Mouse (Mus musculus) liver, embryonic 12.5 days (tissue): ENCODE data around the gene Nup37. TPM values are rescaled to one million over a fixed set of nuclear protein-coding genes. Genes with fewer than 3 reads are reported as not detected.

Experiments
- ATAC-seq: fragments of 200-750 bp; cut with Nextera tagmentation; 2 replicates; pipeline ENCODE4 v1.8.0; 2017; ENCODE audit warnings: moderate number of reproducible peaks, mild to moderate bottlenecking, moderate library complexity
- H3K27ac ChIP-seq: fragments of 300-500 bp; sonication (generic); 2 replicates; pipeline ENCODE4 v1.5.1; 2016; ENCODE audit warnings: mild to moderate bottlenecking
- H3K27me3 ChIP-seq: fragments of 300-500 bp; sonication (generic); replicated peaks from 2 replicates; pipeline ENCODE4 v1.6.1; 2016; ENCODE audit warnings: mild to moderate bottlenecking, moderate library complexity
- H3K36me3 ChIP-seq: fragments of 300-500 bp; sonication (generic); 2 replicates; pipeline ENCODE4 v1.6.1; 2016; ENCODE audit warnings: mild to moderate bottlenecking, moderate library complexity
- H3K4me1 ChIP-seq: fragments of 300-500 bp; sonication (generic); 2 replicates; pipeline ENCODE4 v1.6.1; 2016
- H3K4me2 ChIP-seq: fragments of 300-500 bp; sonication (generic); 2 replicates; pipeline ENCODE4 v1.6.1; 2016; ENCODE audit warnings: mild to moderate bottlenecking, moderate library complexity
- H3K4me3 ChIP-seq: fragments of 300-500 bp; sonication (generic); 2 replicates; pipeline ENCODE4 v1.5.1; 2016; ENCODE audit warnings: mild to moderate bottlenecking, moderate library complexity
- H3K9ac ChIP-seq: fragments of 300-500 bp; sonication (generic); 2 replicates; pipeline ENCODE4 v1.6.1; 2016; ENCODE audit warnings: mild to moderate bottlenecking, moderate library complexity
- H3K9me3 ChIP-seq: fragments of 300-500 bp; sonication (generic); replicated peaks from 2 replicates; pipeline ENCODE4 v1.6.1; 2016; ENCODE audit warnings: mild to moderate bottlenecking, moderate library complexity
- WGBS: fragments of 180-500 bp; shearing (Covaris S2); methylation state at CpG from one replicate; pipeline ENCODE4 v1.1.7; 2016; ENCODE audit not compliant: insufficient replicate concordance; 5-methylcytosine and 5-hydroxymethylcytosine counted together
- polyA plus RNA-seq: library from polyadenylated mRNA; unstranded; fragments of >200 nt; fragmentation: Nextera tagmentation; extraction: Ambion mirVana; gene quantifications from 2 replicates; pipeline ENCODE4 v1.2.1, GENCODE M21; 2016

Nup37 gene
- polyA plus RNA-seq, 1 experiment from 2014 or later = 67.5 TPM

- ATAC-seq = peak; percentile 36; the same call in 1 of the 2 replicates
- H3K36me3 ChIP-seq = peaks cover 11% of the 10 kb centered on the region
- peaks cover 11% of the 10 kb centered on the region for H3K4me1 ChIP-seq
- peak overlapping the region; percentile 83 for H3K4me2 ChIP-seq
- peak overlapping the region; percentile 76 for H3K4me3 ChIP-seq
- 17% methylated on average over 4 of the region's 4 CpGs for WGBS
- no peaks in the 10 kb centered on the region for H3K9me3 ChIP-seq
- no peaks in the 10 kb centered on the region for H3K27me3 ChIP-seq
- peak overlapping the region; percentile 78; the same call in 1 of the 2 replicates for H3K9ac ChIP-seq
- no peak overlapping the region for H3K27ac ChIP-seq
These were observed 53.7 kb downstream of the Nup37 start for GRCm38 (mm10) chr10:88200541-88200940.

- H3K4me1 ChIP-seq = peaks cover 11% of the 10 kb centered on the region
- WGBS = under 1% methylated on average over 23 of the region's 23 CpGs
- peak within 1 kb of the TSS; percentile 69 for H3K27ac ChIP-seq
- H3K9me3 ChIP-seq = no peaks in the 10 kb centered on the region
- peak within 1 kb of the TSS; percentile 76 for H3K4me3 ChIP-seq
- H3K9ac ChIP-seq = peak within 1 kb of the TSS; percentile 78
- no peaks in the 10 kb centered on the region for H3K27me3 ChIP-seq
- peak within 1 kb of the TSS; percentile 83 for H3K4me2 ChIP-seq
- peak; percentile 96 for ATAC-seq
- H3K36me3 ChIP-seq = peaks cover 14% of the 10 kb centered on the region
These were observed 54.3 kb downstream of the Nup37 start, which contains the start of gene Washc3 for GRCm38 (mm10) chr10:88200951-88201638. TSS of gene Washc3 (plus strand) at chr10:88201093.

GRCm38 (mm10) chr10:88201650-88202049 lies 54.9 kb downstream of the Nup37 start:
- H3K4me3 ChIP-seq = peak overlapping the region; percentile 76
- peak overlapping the region; percentile 78 for H3K9ac ChIP-seq
- WGBS = 69% methylated on average over 13 of the region's 13 CpGs
- ATAC-seq = no peak
- H3K4me2 ChIP-seq = peak overlapping the region; percentile 83
- H3K36me3 ChIP-seq = peaks cover 14% of the 10 kb centered on the region
- peaks cover 11% of the 10 kb centered on the region for H3K4me1 ChIP-seq
- H3K27me3 ChIP-seq = no peaks in the 10 kb centered on the region
- H3K9me3 ChIP-seq = no peaks in the 10 kb centered on the region
- H3K27ac ChIP-seq = no peak overlapping the region

GRCm38 (mm10) chr10:88202581-88202980 lies 55.8 kb downstream of the Nup37 start:
- H3K27ac ChIP-seq = no peak overlapping the region
- WGBS = 50% methylated on average over 8 of the region's 8 CpGs
- H3K9me3 ChIP-seq = no peaks in the 10 kb centered on the region
- H3K4me1 ChIP-seq = peaks cover 11% of the 10 kb centered on the region
- H3K9ac ChIP-seq = no peak overlapping the region
- no peaks in the 10 kb centered on the region for H3K27me3 ChIP-seq
- ATAC-seq = no peak
- H3K4me2 ChIP-seq = no peak overlapping the region
- H3K36me3 ChIP-seq = peaks cover 14% of the 10 kb centered on the region
- no peak overlapping the region for H3K4me3 ChIP-seq

- Histone ChIP-seq H3K4me3 (no peak overlapping the region), H3K4me1 (peaks cover 11% of the 10 kb centered on the region), H3K36me3 (peaks cover 14% of the 10 kb centered on the region), H3K9ac (no peak overlapping the region), H3K9me3 (no peaks in the 10 kb centered on the region), H3K4me2 (no peak overlapping the region), H3K27me3 (no peaks in the 10 kb centered on the region), H3K27ac (no peak overlapping the region)
- 88% methylated on average over 6 of the region's 6 CpGs for WGBS
- ATAC-seq = no peak
These were observed 56.4 kb downstream of the Nup37 start for GRCm38 (mm10) chr10:88203236-88203635.

GRCm38 (mm10) chr10:88212644-88213043 lies 65.9 kb downstream of the Nup37 start:
- no peak overlapping the region for H3K27ac ChIP-seq
- WGBS = 79% methylated on average over 5 of the region's 5 CpGs

GRCm38 (mm10) chr10:88214800-88215514 lies 68.2 kb downstream of the Nup37 start:
- Histone ChIP-seq H3K4me1 (no peaks in the 10 kb centered on the region), H3K4me2 (no peak overlapping the region), H3K9me3 (no peaks in the 10 kb centered on the region), H3K27me3 (no peaks in the 10 kb centered on the region), H3K9ac (no peak overlapping the region), H3K36me3 (peaks cover 23% of the 10 kb centered on the region), H3K4me3 (no peak overlapping the region), H3K27ac (no peak overlapping the region)
- no peak for ATAC-seq
- WGBS = 88% methylated on average over 20 of the region's 20 CpGs

More at GRCm38 (mm10) chr10:88212644-88213043, 65.9 kb downstream of the Nup37 start:
- no peak overlapping the region for H3K4me2 ChIP-seq
- no peak overlapping the region for H3K9ac ChIP-seq
- peaks cover 24% of the 10 kb centered on the region for H3K36me3 ChIP-seq
- no peaks in the 10 kb centered on the region for H3K9me3 ChIP-seq
- H3K4me3 ChIP-seq = no peak overlapping the region
- ATAC-seq = no peak
- no peaks in the 10 kb centered on the region for H3K27me3 ChIP-seq
- no peaks in the 10 kb centered on the region for H3K4me1 ChIP-seq

GRCm38 (mm10) chr10:88218161-88218560 lies 71.4 kb downstream of the Nup37 start:
- H3K4me1 ChIP-seq = peaks cover 5% of the 10 kb centered on the region; the same call in 1 of the 2 replicates
- H3K36me3 ChIP-seq = peaks cover 26% of the 10 kb centered on the region
- WGBS = 89% methylated on average over 3 of the region's 3 CpGs
- no peak overlapping the region for H3K27ac ChIP-seq
- no peak overlapping the region for H3K4me2 ChIP-seq
- ATAC-seq = no peak
- H3K4me3 ChIP-seq = no peak overlapping the region
- no peaks in the 10 kb centered on the region for H3K27me3 ChIP-seq
- no peak overlapping the region for H3K9ac ChIP-seq
- H3K9me3 ChIP-seq = no peaks in the 10 kb centered on the region

GRCm38 (mm10) chr10:88221718-88222117 lies 74.9 kb downstream of the Nup37 start:
- Histone ChIP-seq H3K9me3 (no peaks in the 10 kb centered on the region), H3K4me2 (no peak overlapping the region), H3K27ac (no peak overlapping the region), H3K36me3 (peaks cover 28% of the 10 kb centered on the region), H3K27me3 (no peaks in the 10 kb centered on the region), H3K4me1 (peaks cover 5% of the 10 kb centered on the region; the same call in 1 of the 2 replicates), H3K9ac (no peak overlapping the region), H3K4me3 (no peak overlapping the region)
- ATAC-seq = no peak
- 84% methylated on average over 5 of the region's 5 CpGs for WGBS

- Histone ChIP-seq H3K9me3 (no peaks in the 10 kb centered on the region), H3K4me2 (no peak overlapping the region), H3K27ac (no peak overlapping the region), H3K36me3 (peaks cover 21% of the 10 kb centered on the region), H3K4me1 (peaks cover 22% of the 10 kb centered on the region), H3K4me3 (no peak overlapping the region), H3K9ac (no peak overlapping the region), H3K27me3 (no peaks in the 10 kb centered on the region)
- 77% methylated on average over 5 of the region's 5 CpGs for WGBS
- no peak for ATAC-seq
These were observed 78.6 kb downstream of the Nup37 start for GRCm38 (mm10) chr10:88225421-88225820.

- ATAC-seq = 0 out of 2 replicates have a peak, but pooled peaks have one; percentile 51
- WGBS = 61% methylated on average over 2 of the region's 2 CpGs
- no peak overlapping the region for H3K9ac ChIP-seq
- H3K4me1 ChIP-seq = peaks cover 18% of the 10 kb centered on the region
- H3K27ac ChIP-seq = no peak overlapping the region
- no peak overlapping the region for H3K4me2 ChIP-seq
- H3K4me3 ChIP-seq = no peak overlapping the region
- no peaks in the 10 kb centered on the region for H3K9me3 ChIP-seq
- no peaks in the 10 kb centered on the region for H3K27me3 ChIP-seq
- peaks cover 16% of the 10 kb centered on the region for H3K36me3 ChIP-seq
These were observed 81.2 kb downstream of the Nup37 start for GRCm38 (mm10) chr10:88227962-88228361.
